Mouse (Mus musculus) thymus, adult 2 months (tissue): ENCODE measurements around the gene Ccdc170.

ENCODE experiments used
- CTCF ChIP-seq: fragments of 200-500 bp; IDR thresholded peaks from 2 replicates; pipeline ENCODE4 v1.5.1; 2012; ENCODE audit warnings: mild to moderate bottlenecking, control low read depth, low read length, moderate library complexity, borderline replicate concordance; ENCODE audit not compliant: control insufficient read depth, poor library complexity, insufficient read depth; ENCODE audit errors: extremely low read depth
- POLR2A ChIP-seq: fragments of 200-500 bp; IDR thresholded peaks from 2 replicates; pipeline ENCODE4 v1.6.1; 2012; ENCODE audit warnings: mild to moderate bottlenecking, low read length, control low read depth, moderate library complexity; ENCODE audit not compliant: control insufficient read depth, poor library complexity, insufficient read depth; ENCODE audit errors: extremely low read depth

DNA sequence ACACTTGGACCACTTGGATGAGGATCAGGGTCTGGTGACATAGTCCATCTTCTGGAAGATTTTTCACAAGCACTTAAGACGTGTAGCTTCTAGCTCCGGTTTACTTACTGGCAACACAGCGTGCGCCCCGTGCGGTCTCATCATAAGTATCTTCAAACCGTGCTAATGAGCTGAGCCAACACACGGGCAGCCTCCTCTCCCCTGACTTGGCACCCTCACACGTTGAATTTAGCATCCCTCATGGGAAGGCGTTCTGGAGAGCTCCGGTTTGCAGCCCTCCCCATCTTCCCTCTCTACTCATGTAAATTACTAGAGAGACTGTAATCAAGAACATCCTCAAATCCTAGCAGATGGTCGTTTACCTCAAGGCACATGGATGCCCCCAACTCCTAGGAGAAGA lies 116.6 kb downstream of the Ccdc170 start:
- TF ChIP-seq CTCF (no peak), POLR2A (no peak)
